Mouse (Mus musculus): ENCODE measurements around the gene Gm17657.

The Gm17657 gene

GRCm38 (mm10) chr17:29488257-29488977 is 61.0 kb downstream of the Gm17657 start:
- no peak for DNase-seq (ENCODE audit: low spot score in 2 of 2)

DNA sequence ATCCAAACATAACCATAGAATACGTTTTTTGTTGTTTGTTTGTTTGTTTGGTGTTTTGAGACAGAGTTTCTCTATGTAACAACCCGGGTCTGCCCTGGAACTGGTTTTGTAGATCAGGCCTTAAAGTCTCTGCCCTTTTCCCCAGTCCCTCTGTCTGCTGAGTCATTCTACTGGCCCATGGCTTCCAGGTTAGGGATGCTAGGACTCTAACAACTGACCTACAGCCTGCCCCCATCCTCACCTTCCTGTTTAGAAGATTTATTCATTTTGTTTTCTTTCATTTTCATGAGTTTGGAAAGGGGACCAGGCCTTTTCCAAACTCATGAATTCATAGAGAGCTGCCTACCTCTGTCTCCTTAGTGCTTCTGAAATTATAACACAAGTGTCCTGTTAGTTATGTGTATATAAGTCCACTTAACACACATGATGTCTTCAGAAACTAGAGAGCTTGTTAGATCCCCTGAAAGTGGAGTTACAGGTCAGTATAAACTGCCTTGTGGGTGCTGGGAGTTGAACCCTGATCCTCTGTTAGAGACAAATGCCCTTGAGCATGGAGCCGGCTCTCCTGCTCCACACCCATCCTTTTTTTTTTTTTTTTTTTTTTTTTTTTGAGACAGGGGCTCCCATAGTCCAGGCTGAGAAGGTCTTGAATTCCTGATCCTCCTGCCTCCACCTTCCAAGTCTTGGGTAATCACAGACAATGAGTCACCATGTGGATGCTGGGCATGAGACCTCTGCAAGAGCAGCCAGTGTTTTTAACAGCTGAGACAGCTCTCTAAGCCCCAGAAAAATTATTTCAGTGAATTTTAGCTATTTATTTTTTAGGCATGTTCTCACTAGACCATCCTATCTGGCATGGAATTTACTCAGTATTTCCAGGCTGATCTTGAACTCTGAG is 63.9 kb downstream of the Gm17657 start:
- peak in 1 of 2 experiments; percentile 50 for DNase-seq (ENCODE audit: low spot score in 2 of 2)

DNA sequence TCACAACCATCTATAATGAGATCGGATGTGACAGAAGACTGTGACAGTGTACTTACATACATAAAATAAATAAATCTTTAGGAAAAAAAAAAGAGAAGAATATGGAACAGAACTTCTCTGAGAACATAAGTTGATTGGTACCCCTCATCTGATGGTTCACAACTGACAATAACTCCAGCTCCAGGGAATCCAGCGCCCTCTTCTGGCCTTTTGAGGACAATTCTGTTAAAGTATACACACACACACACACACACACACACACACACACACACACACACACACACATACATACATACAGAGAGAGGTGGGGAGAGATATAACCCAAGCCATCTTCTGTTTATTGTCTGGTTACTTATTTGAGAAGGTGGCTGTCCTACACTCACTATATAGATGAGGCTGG is 65.0 kb downstream of the Gm17657 start:
- no peak for DNase-seq (ENCODE audit: low spot score in 2 of 2)

GRCm38 (mm10) chr17:29483282-29483681 is 66.2 kb downstream of the Gm17657 start:
- DNase-seq (ENCODE audit: low spot score in 2 of 2): no peak

GRCm38 (mm10) chr17:29482632-29483031 is 66.8 kb downstream of the Gm17657 start:
- DNase-seq (ENCODE audit: low spot score in 2 of 2): no peak

DNA sequence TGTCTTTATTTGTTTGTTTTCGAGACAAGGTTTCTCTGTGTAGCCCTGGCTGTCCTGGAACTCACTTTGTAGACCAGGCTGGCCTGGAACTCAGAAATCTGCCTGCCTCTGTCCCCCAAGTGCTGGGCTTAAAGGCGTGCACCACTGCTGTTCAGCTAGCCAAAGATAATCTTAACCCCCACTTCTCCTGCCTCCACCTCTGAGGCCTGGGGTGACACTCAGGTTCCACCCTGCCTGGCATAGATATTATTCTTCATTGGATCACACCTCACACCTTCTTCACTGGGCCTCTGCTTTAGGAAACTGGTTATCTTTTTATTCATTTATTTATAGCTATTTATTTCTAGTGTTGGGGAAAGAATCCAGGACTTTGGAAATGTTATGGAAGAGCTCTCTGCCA is 69.2 kb downstream of the Gm17657 start:
- DNase-seq (ENCODE audit: low spot score in 2 of 2): no peak

GRCm38 (mm10) chr17:29478271-29478670 is 71.2 kb downstream of the Gm17657 start:
- no peak for DNase-seq (ENCODE audit: low spot score in 2 of 2)

- no peak for DNase-seq (ENCODE audit: low spot score in 2 of 2)
These were observed 72.1 kb downstream of the Gm17657 start for GRCm38 (mm10) chr17:29477357-29477756.

GRCm38 (mm10) chr17:29476461-29476860 is 73.0 kb downstream of the Gm17657 start:
- no peak for DNase-seq (ENCODE audit: low spot score in 2 of 2)

DNA sequence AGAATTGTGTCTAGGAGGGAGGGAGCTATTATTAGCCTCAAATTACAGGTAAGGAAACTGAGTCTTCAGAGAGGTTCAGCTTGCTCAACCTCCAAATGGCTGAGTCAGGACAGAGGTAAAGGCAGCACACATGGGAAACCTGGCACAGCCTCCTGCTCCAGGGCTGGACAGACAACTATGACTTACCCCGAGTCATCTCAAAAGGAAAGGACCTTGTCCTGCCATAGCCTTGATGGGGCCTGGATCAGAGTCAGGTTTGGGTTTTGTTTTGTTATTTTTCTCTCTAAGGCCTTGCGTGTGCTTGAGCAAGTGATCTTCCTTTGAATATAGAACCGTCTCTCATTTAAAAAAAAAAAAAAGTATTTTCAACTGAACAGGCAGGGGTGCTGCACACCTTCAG is 74.3 kb downstream of the Gm17657 start:
- no peak for DNase-seq (ENCODE audit: low spot score in 2 of 2)

- DNase-seq (ENCODE audit: low spot score in 2 of 2): no peak
These were observed 75.4 kb downstream of the Gm17657 start for GRCm38 (mm10) chr17:29474036-29474435.

- DNase-seq (ENCODE audit: low spot score in 2 of 2): no peak
These were observed 76.0 kb downstream of the Gm17657 start for GRCm38 (mm10) chr17:29473466-29473865.
